Mouse (Mus musculus) monocyte, adult 5-6 weeks (primary cell): Measurements from ENCODE around the gene Heph. TPM values are rescaled to one million over a fixed set of nuclear protein-coding genes. Genes with fewer than 3 reads are reported as not detected.
"Not testable (repeated sequence)": the region's sequence is repeated elsewhere in the genome, so short reads cannot be mapped to it uniquely, and the experiment has no call there.

ENCODE experiments used
- ATAC-seq: fragments of 153-309, 156-312 bp; replicated peaks from 2 replicates; pipeline ENCODE4 v1.8.0; 2017; ENCODE audit warnings: mild to moderate bottlenecking; ENCODE audit not compliant: low TSS enrichment, insufficient number of reproducible peaks, severe bottlenecking, poor library complexity, low FRiP score
- total RNA-seq: library from RNA; stranded (forward); fragments of 200-1000, 200-491, 200-594 nt; gene quantifications from 3 replicates; pipeline ENCODE4 v1.2.3, GENCODE M21; 2017

The Heph gene
- total RNA-seq: not detected in 3 replicates

- ATAC-seq: no peak
Measured at GRCm38 (mm10) chrX:96455149-96455548, at the start of gene Heph. TSS of gene Heph (plus strand) at chrX:96455359.

- ATAC-seq: not testable (repeated sequence)
Measured at GRCm38 (mm10) chrX:96415351-96415750, 39.8 kb upstream of the Heph start.

GRCm38 (mm10) chrX:96416970-96417369 lies 38.2 kb upstream of the Heph start:
- ATAC-seq: no peak

- no peak for ATAC-seq
Measured at GRCm38 (mm10) chrX:96417733-96418132, 37.4 kb upstream of the Heph start.

- no peak for ATAC-seq
Measured at GRCm38 (mm10) chrX:96419383-96419782, 35.8 kb upstream of the Heph start.

GRCm38 (mm10) chrX:96456201-96456963 lies 1.2 kb downstream of the Heph start, which contains the start of gene Hsf3:
TSS of gene Hsf3 (minus strand) at chrX:96456294.
- no peak for ATAC-seq

- ATAC-seq: no peak
Measured at GRCm38 (mm10) chrX:96501580-96501979, 46.4 kb downstream of the Heph start.

Other genes starting within 250 kb of the Heph start
- gene Vsig4, start 161.9 kb upstream of the Heph start, total RNA-seq: not detected in 3 replicates
- 0.85 TPM in 1 of 3 replicates, not detected in the others for gene Hsf3, start 935 bp downstream of the Heph start, total RNA-seq